Mouse (Mus musculus) brown adipose tissue, adult 24 weeks (tissue): ENCODE measurements at regions not wholly inside any gene's neighbourhood (a gene's known extent, or its start where the extent isn't known, plus 50 kb on each side); places are given as distances from the start of the nearest gene placed in this dataset.

Source experiments
- H3K27ac ChIP-seq: fragments of 200-500 bp; replicated peaks from 2 replicates; pipeline ENCODE4 v1.5.1; 2012; ENCODE audit warnings: low read depth, mild to moderate bottlenecking, low read length
- H3K4me1 ChIP-seq: fragments of 200-500 bp; 2 replicates; pipeline ENCODE4 v1.6.1; 2012; ENCODE audit warnings: low read length, mixed read lengths; ENCODE audit not compliant: control insufficient read depth, insufficient read depth, insufficient read length
- H3K4me3 ChIP-seq: fragments of 200-500 bp; 2 replicates; pipeline ENCODE4 v1.5.1; 2012; ENCODE audit warnings: low read depth, mild to moderate bottlenecking, low read length, moderate library complexity; ENCODE audit not compliant: insufficient read depth

- H3K4me1 ChIP-seq = no peaks in the 10 kb centered on the region
- H3K4me3 ChIP-seq = no peak overlapping the region
- no peak overlapping the region for H3K27ac ChIP-seq
Observed at GRCm38 (mm10) chr9:61145738-61146137, 226.4 kb upstream of the Tle3 start.

GRCm38 (mm10) chr9:61151201-61151600, 221.0 kb upstream of the Tle3 start:
- H3K27ac ChIP-seq = no peak overlapping the region
- H3K4me3 ChIP-seq = no peak overlapping the region

GRCm38 (mm10) chr9:61151901-61152337, 220.2 kb upstream of the Tle3 start:
- Histone ChIP-seq H3K4me1 (no peaks in the 10 kb centered on the region), H3K27ac (no peak overlapping the region), H3K4me3 (no peak overlapping the region)

More at GRCm38 (mm10) chr9:61151201-61151600, 221.0 kb upstream of the Tle3 start:
- no peaks in the 10 kb centered on the region for H3K4me1 ChIP-seq

DNA sequence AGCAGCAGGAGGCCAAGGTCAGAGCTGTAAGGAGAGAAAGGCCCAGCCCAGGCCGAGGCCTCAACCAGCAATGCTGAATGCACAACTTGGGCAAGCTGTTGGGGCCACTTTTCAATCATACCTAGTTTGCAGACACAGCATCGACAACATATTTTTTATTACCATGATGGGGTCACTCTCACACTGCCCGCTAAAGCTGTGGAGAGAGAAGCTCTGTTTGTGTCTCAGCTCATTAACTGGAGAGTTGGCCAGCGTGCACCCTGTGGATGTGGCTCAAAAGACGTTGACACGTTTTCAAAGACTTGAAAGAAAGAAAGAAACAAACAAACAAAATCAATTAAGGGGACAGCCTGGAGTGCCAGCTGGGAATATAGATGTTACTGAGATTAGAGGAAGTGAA, 217.4 kb upstream of the Tle3 start:
- H3K4me3 ChIP-seq = no peak overlapping the region

GRCm38 (mm10) chr9:61155851-61156250, 216.3 kb upstream of the Tle3 start:
- Histone ChIP-seq H3K4me3 (no peak overlapping the region), H3K4me1 (0 out of 2 replicates have a peak, but pooled peaks cover 2% of the 10 kb centered on the region), H3K27ac (no peak overlapping the region)

More for the DNA sequence above, 217.4 kb upstream of the Tle3 start:
- 0 out of 2 replicates have a peak, but pooled peaks cover 2% of the 10 kb centered on the region for H3K4me1 ChIP-seq
- no peak overlapping the region for H3K27ac ChIP-seq

- no peak overlapping the region for H3K27ac ChIP-seq
- no peak overlapping the region for H3K4me3 ChIP-seq
- H3K4me1 ChIP-seq = 0 out of 2 replicates have a peak, but pooled peaks cover 2% of the 10 kb centered on the region
Observed at GRCm38 (mm10) chr9:61158192-61158770, 213.9 kb upstream of the Tle3 start.

DNA sequence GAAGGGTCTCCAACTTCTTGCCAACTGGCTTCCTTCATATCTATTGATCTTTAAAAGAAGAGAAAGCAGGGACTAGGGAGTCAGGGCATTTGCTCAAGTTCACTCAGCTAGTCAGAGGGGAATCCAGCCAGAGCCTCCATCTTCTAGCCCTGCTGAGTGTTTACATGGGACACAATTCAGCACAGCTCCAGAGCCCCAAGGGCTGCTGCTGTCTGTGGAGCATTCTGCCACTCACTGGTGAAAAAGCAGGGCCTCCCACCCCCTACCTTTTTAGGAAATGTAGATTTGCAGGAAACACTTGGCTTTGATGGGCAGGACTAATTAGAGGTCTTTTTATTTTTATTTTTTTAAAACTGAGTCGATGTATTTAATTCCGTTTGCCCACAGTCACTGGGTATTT, 213.0 kb upstream of the Tle3 start:
- Histone ChIP-seq H3K4me1 (0 out of 2 replicates have a peak, but pooled peaks cover 2% of the 10 kb centered on the region), H3K4me3 (no peak overlapping the region), H3K27ac (no peak overlapping the region)

- no peak overlapping the region for H3K4me3 ChIP-seq
- no peak overlapping the region for H3K27ac ChIP-seq
- 0 out of 2 replicates have a peak, but pooled peaks cover 2% of the 10 kb centered on the region for H3K4me1 ChIP-seq
Observed at GRCm38 (mm10) chr9:61159616-61160015, 212.6 kb upstream of the Tle3 start.

GRCm38 (mm10) chr9:61162884-61163283, 209.3 kb upstream of the Tle3 start:
- Histone ChIP-seq H3K4me3 (no peak overlapping the region), H3K27ac (no peak overlapping the region), H3K4me1 (peaks cover 9% of the 10 kb centered on the region; the same call in 1 of the 2 replicates)

DNA sequence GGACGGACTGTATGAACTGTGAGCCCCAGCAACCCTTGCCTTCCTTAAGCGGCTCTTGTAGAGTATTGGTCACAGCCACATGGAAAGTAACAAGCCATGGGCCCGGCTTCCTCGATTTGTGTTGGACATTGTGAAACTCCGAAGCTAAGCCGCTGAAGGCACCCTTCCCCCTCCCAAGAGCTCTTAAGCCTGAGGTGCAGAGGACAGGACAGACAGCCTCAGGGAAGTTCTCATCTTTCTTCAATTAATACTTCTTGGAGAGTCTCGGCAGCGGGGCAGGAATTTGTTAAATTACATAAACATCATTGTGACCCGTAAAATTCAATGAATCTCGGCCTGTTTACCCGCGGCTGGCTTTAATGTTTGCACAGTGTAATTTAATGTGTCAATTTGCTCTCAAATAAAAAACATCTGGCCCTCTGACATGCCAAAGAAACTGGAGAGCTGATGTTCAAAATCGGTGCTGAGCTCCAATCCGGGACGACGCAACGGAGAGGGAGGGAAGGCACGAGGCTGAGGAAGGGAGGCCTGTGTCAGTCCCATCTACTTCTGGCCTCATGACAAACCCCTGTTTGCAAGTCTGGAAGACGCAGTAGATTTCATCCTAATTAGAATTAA, 208.4 kb upstream of the Tle3 start:
- Histone ChIP-seq H3K4me1 (peaks cover 9% of the 10 kb centered on the region; the same call in 1 of the 2 replicates), H3K27ac (no peak overlapping the region), H3K4me3 (no peak overlapping the region)

DNA sequence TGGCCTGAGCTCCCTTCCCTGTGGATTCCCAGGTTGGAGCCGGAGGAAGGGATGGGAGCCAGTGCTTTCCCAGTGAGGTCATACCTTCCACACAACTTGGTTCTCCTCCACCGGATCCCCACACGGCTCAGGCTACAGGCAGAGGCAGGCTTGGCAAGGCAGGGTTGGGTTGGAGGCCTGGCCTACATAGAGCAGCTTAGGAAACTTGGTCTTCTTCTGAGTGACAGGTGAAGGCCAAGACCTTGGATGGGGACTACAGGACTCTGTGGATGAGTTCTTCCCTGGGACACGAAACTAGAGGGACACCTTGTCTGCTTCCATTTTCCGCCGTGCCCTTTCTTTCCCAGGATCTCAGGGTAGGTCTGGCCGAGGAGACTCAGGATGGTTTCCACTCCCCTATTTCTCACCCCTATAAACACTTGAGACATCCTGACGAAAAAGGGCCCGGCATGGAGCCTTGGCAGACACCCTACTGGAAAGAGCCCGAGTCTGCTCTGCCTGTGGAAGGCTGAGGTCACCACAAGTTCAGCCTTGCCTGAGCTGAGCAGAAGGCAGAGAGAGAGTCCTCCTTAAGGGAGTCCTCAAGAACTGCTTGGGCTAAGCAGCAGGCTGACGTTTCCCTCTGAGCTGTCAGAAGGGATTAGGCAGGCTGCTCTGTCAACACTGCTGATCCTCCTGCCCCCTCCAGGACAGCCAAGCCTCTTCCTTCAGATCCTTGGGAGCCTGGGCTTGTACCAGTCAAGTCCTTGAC, 207.5 kb upstream of the Tle3 start:
- peak overlapping the region; percentile 15; the same call in 1 of the 2 replicates for H3K27ac ChIP-seq
- peaks cover 7% of the 10 kb centered on the region; the same call in 1 of the 2 replicates for H3K4me1 ChIP-seq
- no peak overlapping the region for H3K4me3 ChIP-seq

DNA sequence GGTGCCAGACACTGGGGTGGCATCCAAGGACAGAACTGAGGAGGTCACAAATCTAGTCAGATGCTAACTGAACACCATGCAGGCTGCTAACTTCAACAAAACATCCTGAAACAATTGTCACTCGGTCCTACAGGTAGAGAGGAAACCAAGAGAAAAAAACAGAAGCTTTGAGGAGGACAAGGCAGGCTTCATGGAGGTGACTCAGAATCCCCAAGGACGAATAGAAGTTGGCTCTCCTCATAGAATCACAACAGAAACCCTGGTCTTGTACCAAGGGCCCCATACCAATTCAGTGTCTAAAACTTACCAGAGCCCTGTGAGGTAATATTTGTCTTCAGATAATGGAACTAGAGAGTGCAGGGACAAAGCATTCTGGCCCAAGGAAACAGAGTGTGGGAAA, 206.1 kb upstream of the Tle3 start:
- H3K4me3 ChIP-seq = no peak overlapping the region
- H3K27ac ChIP-seq = no peak overlapping the region
- peaks cover 10% of the 10 kb centered on the region; the same call in 1 of the 2 replicates for H3K4me1 ChIP-seq

GRCm38 (mm10) chr9:61167097-61167842, 204.9 kb upstream of the Tle3 start:
- peaks cover 10% of the 10 kb centered on the region; the same call in 1 of the 2 replicates for H3K4me1 ChIP-seq
- H3K4me3 ChIP-seq = no peak overlapping the region
- no peak overlapping the region for H3K27ac ChIP-seq

GRCm38 (mm10) chr9:61168931-61169330, 203.2 kb upstream of the Tle3 start:
- peaks cover 10% of the 10 kb centered on the region; the same call in 1 of the 2 replicates for H3K4me1 ChIP-seq
- no peak overlapping the region for H3K4me3 ChIP-seq
- no peak overlapping the region for H3K27ac ChIP-seq
